Mouse (Mus musculus) left cerebral cortex, adult 9 months (tissue): ENCODE results near the gene Proser2.

Source experiments
- DNase-seq, 2 experiments: peaks; one replicate each; pipeline ENCODE4 v3.0.0; 2022; ENCODE audit warnings: low spot score in 2 of 2

The Proser2 gene

DNA sequence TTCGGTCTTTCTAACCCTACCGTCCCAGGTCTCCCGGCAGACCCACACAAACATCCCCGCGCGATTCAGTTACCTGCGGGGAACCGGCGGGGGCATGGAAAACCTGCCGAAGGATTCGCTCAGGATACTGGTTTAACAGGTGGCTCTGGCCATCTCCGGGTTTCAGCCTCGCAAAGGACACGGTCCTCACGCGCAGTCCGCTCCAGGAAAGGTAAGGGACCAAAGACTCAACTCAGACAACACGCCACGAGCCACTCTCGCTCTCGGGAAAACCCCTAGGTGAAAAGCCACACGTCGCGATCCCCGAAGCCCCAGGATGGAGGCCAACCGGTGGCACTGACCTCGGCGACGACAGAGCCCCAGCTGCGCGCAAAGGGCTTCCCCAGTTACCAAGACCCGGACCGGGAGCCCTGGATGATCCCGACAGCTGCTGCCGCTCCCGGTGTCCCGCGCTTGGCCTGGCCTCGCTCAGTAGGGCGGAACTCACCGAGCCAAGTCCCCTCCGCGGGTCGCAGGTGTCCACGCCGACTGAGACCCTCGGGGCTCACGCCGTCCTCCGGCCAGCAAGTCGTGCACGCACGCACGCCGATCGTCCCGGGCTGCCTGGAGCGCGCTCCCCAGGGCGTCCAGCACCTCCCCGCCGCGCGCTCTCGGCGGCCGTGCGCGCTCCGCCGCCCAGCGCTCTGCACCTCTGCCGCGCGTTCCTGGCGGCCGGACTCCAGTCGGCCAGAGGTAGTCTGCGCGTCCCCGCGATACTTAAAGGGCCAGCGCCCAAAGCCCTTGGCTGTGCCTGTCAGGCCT lies at the start of gene Proser2:
TSS of gene Proser2 (minus strand) at position 657 of the 801 bp plus-strand sequence.
- peak; percentile 6 to 53 for DNase-seq

- DNase-seq = no peak
These were observed 49.7 kb upstream of the Proser2 start for GRCm38 (mm10) chr2:6179749-6180117.

DNA sequence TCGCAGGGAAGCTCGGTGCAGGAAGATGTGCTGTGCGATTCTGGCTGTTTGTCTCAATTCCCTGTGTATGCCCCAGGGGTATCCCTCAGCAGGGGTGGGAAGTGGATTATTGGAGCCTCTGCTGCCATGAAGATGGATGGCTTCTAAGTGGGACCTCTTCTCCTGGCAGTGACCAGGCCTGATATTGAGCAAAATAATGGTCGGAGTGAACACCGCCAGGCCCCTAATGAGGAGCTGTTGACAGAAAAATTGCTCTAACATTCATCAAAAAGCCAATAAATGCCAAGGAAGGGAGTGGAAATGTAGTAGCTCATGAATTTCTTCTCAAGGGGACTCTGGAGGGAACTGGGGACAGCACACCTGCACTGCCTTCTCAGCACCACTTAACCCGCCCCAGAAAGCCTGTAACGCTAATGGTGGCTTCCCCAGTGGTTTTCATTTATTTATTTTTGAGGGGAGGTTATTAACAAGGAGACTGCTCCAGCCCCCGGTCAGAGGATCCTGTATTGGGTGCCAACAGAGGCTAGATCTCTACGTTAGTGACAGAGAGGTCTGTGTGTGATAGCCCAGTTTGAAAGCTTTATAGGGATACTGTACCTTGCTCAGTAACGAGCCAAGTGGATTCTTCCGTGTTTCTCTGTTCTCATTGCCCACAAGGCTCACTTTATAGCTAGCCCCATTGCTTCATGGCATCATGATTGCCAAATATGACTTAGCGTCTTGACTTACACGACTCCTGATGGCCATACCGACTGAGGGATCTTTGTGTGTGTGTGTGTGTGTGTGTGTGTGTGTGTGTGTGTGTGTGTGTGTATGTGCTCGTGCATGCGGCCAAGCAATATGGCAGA lies 49.1 kb upstream of the Proser2 start:
- DNase-seq = no peak

GRCm38 (mm10) chr2:6173013-6173412 lies 43.0 kb upstream of the Proser2 start:
- no peak for DNase-seq

DNA sequence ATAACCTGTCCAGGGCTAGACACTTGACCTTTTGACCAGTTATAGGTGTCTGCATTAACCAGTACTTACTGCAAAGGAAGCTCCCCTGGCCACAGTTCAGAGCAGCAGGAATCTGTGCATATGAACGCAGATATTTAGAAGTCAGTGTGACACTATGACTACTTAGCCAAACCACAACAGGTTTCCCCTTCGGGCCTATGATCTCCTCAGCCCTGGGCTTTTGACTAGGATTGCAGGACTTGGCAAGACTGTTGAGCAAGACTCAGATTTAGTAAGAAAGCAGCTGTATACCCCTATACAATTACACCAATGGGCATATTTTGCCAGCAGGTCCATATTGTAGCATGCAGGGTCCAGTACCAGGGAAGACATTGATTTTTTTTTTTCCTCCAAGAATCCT lies 38.5 kb upstream of the Proser2 start:
- DNase-seq = no peak

- DNase-seq = peak in 1 of 2 experiments; percentile 86
These were observed 38.0 kb upstream of the Proser2 start for GRCm38 (mm10) chr2:6167843-6168558.

- DNase-seq = no peak
These were observed 35.8 kb upstream of the Proser2 start for GRCm38 (mm10) chr2:6165771-6166170.

DNA sequence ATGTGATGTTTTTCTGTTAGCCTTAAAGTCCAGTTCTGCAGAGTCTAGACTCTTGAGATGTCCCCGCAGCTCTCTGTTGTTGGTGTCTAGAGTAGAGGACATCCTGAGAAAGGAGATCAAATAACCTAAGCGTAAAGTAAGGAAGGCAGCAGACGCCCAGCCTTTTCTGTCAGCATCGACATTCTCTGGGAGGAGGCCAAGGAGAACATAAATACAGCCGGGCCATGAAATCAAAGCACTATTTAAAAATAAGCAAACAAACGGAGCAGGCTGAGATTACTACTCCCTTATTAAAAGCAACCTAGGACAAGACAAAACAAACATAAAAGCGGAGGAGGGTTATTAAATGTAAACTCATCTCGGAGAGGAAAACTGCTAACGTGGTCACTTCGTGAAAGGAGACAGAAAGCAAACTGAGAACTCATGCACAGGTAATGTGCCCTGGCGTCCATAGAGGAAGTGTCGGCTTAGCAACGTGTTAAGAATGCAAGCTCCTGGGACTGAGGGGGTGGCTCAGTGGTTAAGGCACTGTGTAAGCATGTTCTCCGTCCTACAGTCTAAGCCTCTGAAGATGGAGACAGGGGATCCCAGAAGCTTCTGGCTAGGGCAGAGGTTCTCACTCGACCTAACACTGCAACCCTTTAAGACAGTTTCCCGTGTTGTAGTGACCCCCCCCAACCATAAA lies 34.7 kb upstream of the Proser2 start:
- DNase-seq = no peak

GRCm38 (mm10) chr2:6162366-6163040 lies 32.5 kb upstream of the Proser2 start:
- DNase-seq = no peak

GRCm38 (mm10) chr2:6159735-6160134 lies 29.7 kb upstream of the Proser2 start:
- DNase-seq = no peak

- DNase-seq = no peak
These were observed 29.2 kb upstream of the Proser2 start for GRCm38 (mm10) chr2:6159219-6159618.

DNA sequence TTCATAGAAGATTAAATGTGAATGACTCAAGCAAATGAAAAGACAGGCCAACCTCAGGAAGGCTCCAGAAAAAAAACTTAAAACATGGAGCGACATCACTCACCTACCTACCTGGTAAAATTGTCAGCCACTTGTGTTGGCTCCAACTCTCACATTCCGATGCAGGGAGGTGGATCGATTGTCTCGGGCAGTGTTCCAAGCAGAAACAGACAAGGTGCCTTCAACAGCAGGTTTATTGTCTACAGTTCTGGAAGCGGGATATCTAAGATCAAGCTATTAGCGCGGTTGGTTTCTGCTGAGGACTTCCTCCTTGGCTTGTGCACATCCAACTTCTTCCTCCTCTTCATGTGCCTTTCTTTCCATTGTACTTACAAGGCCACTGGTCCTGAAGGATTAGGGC lies 27.6 kb upstream of the Proser2 start:
- no peak for DNase-seq

DNA sequence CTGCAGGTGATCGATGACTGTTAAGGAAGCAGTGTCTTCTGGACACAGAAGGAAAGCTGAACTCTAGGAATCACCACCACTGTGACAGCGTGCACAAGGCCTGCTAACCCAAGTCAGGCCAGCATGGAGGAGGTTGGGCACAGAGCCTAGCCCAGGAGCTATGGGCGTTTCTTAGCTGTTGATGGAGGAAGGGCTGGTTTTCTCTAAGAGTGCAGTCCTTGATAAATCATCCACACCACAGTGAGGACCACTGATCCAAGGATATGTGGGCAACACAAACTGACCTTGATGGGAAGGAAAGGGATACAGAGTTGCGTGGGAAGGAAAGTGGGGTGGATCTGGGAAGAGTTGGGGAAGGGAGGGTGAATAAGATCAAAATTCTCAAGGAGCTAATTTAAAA lies 27.2 kb upstream of the Proser2 start:
- DNase-seq = no peak

DNA sequence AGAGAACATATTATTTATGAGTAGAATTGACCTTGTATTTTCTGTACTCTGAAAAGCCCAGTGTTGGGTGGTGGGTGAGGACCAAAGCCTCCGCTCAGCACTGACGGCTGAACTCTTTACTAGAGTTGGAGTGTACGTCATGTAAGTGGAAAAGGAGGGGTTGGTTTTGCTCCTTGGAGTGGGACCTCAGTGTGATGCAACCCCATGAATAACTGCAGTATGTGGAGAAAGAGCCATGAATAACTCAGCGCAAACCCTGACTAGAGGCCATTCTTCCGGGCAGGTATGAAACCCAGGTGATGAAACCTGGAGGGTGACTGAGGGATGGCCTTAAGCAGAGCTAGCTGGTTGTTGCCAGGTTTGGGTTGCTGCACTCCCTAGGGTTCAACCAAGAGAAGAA lies 19.8 kb upstream of the Proser2 start:
- no peak for DNase-seq

- DNase-seq = no peak
These were observed 16.9 kb upstream of the Proser2 start for GRCm38 (mm10) chr2:6146901-6147300.

DNA sequence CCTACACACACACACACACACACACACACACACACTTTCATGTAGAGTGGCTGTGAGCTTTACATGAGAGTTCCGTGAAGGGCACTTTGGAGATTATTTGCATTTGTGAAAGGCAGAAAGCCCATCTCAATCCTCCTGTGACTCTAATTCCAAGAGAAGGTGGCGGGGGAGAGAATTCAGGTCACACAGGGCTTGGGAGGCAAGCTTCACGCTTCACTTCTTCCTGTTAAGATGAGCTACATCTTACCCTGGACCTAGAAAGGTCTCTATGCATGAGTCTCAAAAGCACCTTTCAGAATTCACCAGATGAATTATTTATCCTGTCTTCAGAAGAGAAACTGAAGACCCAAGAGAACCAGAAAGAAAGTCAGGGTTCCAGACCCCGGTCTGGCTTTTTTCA lies 16.2 kb upstream of the Proser2 start:
- no peak for DNase-seq

DNA sequence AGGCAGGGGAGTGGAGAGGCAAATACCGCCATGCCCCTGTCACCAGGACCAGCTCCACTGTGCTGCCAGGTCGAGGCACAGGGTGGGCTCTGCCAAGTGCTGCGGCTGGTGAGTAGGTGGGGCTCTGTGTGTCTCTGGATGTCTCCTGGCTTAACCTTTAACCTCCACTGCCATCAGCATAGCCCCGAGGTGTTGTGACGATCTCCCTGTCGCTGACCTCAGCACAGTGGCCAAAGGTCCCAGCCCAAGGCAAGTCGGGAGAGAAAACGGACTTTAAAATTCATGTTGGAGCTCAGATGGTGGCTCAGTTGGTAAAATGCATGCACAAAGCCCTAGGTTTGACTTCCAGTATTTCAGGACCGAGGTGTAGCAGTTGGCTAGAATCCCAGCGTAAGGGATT lies 15.6 kb upstream of the Proser2 start:
- DNase-seq = no peak

GRCm38 (mm10) chr2:6142915-6143654 lies 13.1 kb upstream of the Proser2 start:
- no peak for DNase-seq

- DNase-seq = no peak
These were observed 10.7 kb upstream of the Proser2 start for GRCm38 (mm10) chr2:6140572-6141161.

- DNase-seq = no peak
These were observed 3.9 kb upstream of the Proser2 start for GRCm38 (mm10) chr2:6133871-6134270.
